Mouse (Mus musculus): ENCODE measurements at regions not wholly inside any gene's neighbourhood (a gene's known extent, or its start where the extent isn't known, plus 50 kb on each side); places are given as distances from the start of the nearest gene placed in this dataset.

- no peaks in the 10 kb centered on the region for H3K36me3 ChIP-seq (ENCODE audit: control insufficient read depth, insufficient read depth, low read length)
- H3K9ac ChIP-seq (ENCODE audit: low read depth, low read length): no peak overlapping the region
- no peak overlapping the region for H3K4me2 ChIP-seq
- 79% methylated on average over 6 of the region's 6 CpGs for WGBS (ENCODE audit: insufficient replicate concordance)
- no peaks in the 10 kb centered on the region for H3K9me3 ChIP-seq (replicated peaks; ENCODE audit: control insufficient read depth, low read length)
- H3K27me3 ChIP-seq (ENCODE audit: control insufficient read depth, insufficient read depth, low read length): no peaks in the 10 kb centered on the region
- ATAC-seq (replicated peaks; ENCODE audit: insufficient number of reproducible peaks, low FRiP score, low TSS enrichment): no peak
- no peak overlapping the region for H3K27ac ChIP-seq (ENCODE audit: low read depth, low read length)
- H3K4me1 ChIP-seq (ENCODE audit: control insufficient read depth, insufficient read depth, low read length): no peaks in the 10 kb centered on the region
- H3K4me3 ChIP-seq (ENCODE audit: low read depth, low read length): no peak overlapping the region
These were observed 1048.1 kb upstream of the Tmprss15 start for GRCm38 (mm10) chr16:80138963-80139362.

- no peaks in the 10 kb centered on the region for H3K36me3 ChIP-seq (ENCODE audit: control insufficient read depth, insufficient read depth, low read length)
- no peak overlapping the region for H3K27ac ChIP-seq (ENCODE audit: low read depth, low read length)
- no peak overlapping the region for H3K4me2 ChIP-seq
- no peaks in the 10 kb centered on the region for H3K4me1 ChIP-seq (ENCODE audit: control insufficient read depth, insufficient read depth, low read length)
- 97% methylated on average over 2 of the region's 2 CpGs for WGBS (ENCODE audit: insufficient replicate concordance)
- no peaks in the 10 kb centered on the region for H3K9me3 ChIP-seq (replicated peaks; ENCODE audit: control insufficient read depth, low read length)
- ATAC-seq (replicated peaks; ENCODE audit: insufficient number of reproducible peaks, low FRiP score, low TSS enrichment): peak; percentile 26; the same call in 1 of the 2 replicates
- no peak overlapping the region for H3K4me3 ChIP-seq (ENCODE audit: low read depth, low read length)
- H3K27me3 ChIP-seq (ENCODE audit: control insufficient read depth, insufficient read depth, low read length): no peaks in the 10 kb centered on the region
- no peak overlapping the region for H3K9ac ChIP-seq (ENCODE audit: low read depth, low read length)
These were observed 1047.3 kb upstream of the Tmprss15 start for GRCm38 (mm10) chr16:80138230-80138629.

All from heart, embryonic 11.5 days (tissue).